Mouse (Mus musculus): Measurements from ENCODE around the gene Cap2.

The Cap2 gene

DNA sequence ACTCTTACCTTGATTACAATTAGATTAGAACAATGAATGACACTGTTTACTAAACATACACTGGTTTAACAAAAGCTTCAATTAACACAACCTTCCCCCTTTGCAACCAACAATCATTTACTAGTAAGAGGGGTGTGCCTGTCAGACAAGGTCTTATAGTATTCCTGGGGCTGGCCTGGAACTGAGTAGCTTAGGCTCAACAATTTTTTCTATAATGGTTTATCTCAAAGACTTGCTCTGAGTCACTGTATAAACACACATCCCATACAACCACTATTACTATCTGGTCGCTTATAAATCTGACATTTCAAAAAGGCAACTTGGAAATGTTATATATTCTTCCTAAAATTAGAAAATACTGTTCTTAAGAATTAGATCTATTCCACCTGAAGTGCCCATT, 181.7 kb downstream of the Cap2 start:
- DNase-seq (ENCODE audit: extremely low spot score, low read depth, low spot score): no peak

DNA sequence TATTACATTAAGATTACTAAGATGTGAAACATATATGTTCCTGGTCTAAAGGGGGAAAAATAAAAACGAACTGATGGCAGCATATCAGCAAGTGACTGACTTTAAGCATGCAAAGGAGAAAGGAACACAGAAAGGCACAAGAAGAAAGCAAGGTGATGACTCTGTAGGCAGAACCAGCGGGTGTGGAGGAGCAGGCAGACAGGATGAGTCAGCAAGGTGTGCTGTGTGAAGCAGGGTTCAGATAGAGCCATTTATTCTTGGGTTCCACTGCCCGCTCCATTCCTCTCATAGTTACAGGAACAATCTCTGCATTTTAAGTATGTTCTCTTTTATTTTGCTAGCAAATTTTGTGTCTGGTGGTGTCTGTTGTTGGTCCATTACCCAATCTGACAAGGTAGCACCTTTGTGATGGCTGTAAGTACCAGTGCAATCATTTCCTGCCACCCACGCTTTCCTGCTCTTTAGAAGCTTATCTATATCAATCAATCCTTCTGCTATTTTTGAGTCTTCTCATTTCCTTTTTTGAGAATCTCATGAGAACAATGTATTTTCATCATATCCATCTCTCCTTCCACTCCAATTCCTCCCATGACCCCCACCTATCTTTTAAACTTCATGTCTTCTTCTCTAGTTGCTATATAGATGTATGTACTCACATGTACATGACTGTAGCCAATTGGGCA, 189.1 kb downstream of the Cap2 start:
- DNase-seq (ENCODE audit: extremely low spot score, low read depth, low spot score): no peak

DNA sequence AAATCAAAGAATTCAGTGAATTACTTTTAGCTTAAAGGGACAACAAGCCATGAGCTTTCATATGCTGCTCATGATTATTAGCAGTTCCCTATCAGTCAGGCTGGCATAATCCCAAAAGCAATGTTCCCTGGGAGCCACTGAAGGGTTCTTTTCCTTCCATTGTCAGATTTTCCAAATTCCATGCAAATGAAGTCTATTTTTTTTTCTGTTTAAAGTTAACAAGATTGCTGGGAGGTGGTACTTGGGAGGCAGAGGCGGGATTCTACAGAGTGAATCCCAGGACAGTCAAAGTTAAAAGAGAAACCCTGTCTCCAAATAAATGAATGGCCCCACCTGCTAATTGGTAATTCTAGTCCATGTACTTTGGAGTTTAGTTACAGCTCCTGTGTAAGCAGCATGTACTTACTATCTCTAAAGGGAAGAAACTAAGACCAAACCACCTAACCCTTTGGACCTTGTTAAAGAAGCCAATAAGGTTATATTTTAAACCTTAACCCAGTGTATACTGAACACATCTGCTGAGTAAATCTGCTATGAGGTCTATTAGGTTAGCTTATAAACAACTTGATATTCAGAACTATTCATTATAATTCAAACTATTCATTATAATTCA, 193.8 kb downstream of the Cap2 start:
- DNase-seq (ENCODE audit: extremely low spot score, low read depth, low spot score): no peak

DNA sequence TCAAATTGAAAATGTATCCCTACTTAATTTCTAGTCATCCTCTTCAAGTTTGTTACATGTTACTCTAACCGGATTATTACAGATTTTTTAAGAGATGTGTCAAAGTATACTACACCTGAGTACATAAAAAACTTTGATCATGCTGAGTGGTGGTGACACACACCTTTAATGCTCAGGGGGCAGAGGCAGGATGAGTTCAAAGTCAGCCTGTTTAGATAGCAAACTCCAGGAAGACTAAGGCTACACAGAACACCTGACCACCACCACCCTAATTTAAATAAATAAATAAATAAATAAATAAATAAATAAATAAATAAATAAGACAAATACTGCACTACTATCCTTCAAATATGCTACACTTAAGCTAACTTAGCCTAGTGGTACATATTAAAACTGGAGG, 194.3 kb downstream of the Cap2 start:
- no peak for DNase-seq (ENCODE audit: extremely low spot score, low read depth, low spot score)

DNA sequence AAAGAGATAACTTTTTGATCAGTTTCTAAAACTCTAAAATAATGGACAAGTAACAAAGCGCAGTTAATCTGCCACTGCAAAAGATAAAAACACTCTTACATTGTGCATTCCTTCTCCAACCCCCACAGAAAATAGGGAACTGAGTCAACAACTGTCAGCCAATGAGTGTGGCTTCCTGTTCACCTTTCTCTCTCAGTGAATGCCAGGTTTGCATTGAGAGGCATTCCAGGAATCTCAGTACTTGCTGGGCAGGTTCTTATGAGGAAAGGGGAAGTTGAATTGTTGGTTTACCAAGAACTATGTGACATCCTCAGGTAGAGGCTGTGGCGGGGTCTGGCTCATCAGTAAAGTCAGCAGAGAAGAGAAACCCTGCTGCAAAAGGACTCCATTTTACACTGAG, 195.1 kb downstream of the Cap2 start:
- DNase-seq (ENCODE audit: extremely low spot score, low read depth, low spot score): no peak

DNA sequence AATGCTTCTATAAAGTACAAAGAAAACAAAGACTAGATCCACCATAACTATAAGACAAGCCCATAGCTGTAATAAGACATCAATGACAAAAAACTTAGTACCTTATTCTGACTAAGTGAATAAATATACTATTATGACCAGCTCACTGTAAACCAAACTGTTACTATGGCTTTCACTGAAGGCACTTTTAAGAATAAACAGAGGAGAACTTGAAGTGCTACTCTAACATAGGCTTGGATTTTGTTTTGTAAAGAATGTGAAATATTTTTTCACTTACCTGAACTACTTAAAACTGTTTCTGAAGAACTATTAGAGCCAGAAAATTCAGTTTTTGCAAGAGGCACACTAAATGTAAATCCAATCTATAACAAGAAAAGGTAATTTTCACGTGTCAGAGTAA, 197.7 kb downstream of the Cap2 start:
- DNase-seq (ENCODE audit: extremely low spot score, low read depth, low spot score): no peak
